Mouse (Mus musculus): ENCODE data around the gene Plekha1.

DNA sequence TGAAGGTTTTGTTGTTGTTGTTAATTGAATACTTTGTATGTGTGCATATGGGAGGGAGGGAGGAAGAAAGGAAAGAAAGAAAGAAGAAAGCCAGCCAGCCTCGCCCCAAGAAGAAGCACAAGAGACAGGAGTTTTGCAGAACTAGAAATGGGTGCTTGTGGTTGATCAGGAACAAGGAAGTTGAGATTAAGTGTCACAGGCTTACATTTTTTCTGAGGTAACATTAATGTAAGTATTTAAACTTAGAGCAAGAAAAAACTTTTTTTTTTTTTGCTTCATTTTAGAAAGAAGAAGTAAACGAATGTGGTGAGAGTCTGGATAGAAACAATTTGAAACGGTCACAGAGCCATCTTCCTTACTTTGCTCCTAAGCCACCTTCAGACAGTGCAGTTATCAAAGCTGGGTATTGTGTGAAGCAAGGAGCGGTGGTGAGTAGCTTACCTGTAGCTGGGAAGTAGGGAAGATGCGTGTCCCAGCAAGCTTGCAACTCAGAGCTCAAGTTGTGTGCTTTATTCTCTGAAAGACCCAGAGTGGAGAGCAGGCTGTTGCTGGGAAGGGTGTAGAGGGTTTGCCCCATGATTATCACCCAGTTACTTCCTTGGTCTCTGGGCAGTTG is 34.8 kb downstream of the Plekha1 start:
- TF ChIP-seq REST (IDR thresholded peaks at IDR 0.05; ENCODE audit: insufficient read depth, insufficient read length) (no peak), POLR2A (IDR thresholded peaks at IDR 0.05; ENCODE audit: insufficient read length, low read depth) (no peak), MAX (IDR thresholded peaks at IDR 0.05; ENCODE audit: low read depth) (no peak), USF1 (IDR thresholded peaks at IDR 0.05; ENCODE audit: low read depth) (no peak), MYOG (IDR thresholded peaks at IDR 0.05; ENCODE audit: control insufficient read depth in 1 of 3, insufficient read depth in 1 of 3, insufficient read length in 2 of 3, low read depth in 2 of 3) (no peak), SRF (IDR thresholded peaks at IDR 0.05; ENCODE audit: control insufficient read depth, insufficient read length, low read depth) (no peak), E2F4 (IDR thresholded peaks at IDR 0.05; ENCODE audit: insufficient read depth) (no peak), POLR2AphosphoS2 (IDR thresholded peaks at IDR 0.05; ENCODE audit: insufficient read length, low read depth) (no peak), TCF12 (IDR thresholded peaks at IDR 0.05; ENCODE audit: insufficient read depth, poor library complexity, severe bottlenecking) (no peak), MYOD1 (IDR thresholded peaks at IDR 0.05; ENCODE audit: control insufficient read depth in 1 of 3, insufficient read length in 2 of 3, low read depth in 2 of 3) (no peak)
